Mouse (Mus musculus): Measurements from ENCODE around the gene Exoc1. TPM values are rescaled to one million over a fixed set of nuclear protein-coding genes. Genes with fewer than 3 reads are reported as not detected.

The Exoc1 gene
- 61.7 and 65.3 TPM in 2 replicates for polyA plus RNA-seq (2015; fragmentation: Nextera tagmentation; extraction: Ambion mirVana)

DNA sequence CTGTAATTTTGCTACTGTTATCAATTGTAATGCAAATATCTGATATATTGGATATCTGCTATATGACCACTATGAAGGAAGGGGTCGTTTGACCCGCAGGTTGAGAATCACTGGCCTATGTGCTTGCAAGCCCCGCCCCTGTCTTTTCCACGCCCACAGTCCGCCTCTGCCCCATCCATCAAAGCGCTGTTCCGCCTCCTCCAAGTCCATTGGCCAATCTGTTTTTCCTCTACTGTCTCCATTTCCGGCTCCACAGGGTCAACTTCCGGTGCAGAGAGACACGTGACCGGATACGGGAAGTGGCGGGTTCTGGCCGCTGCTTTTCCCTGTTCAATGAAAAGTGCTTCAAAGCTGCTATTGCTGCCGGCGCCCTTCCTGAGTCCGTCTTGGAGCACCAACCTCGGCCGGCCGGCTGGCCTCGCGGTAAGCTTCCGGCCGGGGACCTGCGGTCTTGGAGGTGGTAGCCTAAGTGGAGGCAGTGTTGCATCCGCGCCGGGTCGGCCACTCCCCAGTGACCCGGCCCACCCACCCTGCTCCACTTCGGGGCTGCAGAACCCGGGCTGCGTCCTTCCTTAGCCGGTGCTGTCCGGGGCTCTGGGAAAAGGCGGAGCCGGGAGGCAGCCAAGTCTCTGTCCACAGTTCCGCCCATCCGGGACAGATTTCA, at the start of gene Exoc1:
TSS of gene Exoc1 (plus strand) at position 272 of the 664 bp plus-strand sequence.
- peak; percentile 100 for ATAC-seq

DNA sequence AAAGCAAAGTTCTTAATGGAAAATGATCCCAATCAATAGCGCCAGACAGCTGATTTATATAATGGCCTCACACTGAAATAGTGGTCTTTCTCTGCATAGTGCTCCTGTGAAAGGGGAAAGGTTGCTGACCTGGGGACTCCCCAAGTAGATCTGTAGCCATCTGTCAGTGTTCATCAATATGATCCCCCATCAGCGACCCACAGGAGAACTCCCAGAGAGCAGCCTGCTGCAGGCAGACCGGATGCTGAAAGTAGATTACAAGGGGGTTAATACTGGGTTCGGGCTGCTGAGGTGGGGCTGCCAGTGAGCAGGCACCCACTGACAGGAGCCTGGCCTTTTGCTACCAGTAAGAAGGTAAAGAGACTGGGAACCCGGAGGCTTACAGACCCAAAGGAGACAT, 45.3 kb upstream of the Exoc1 start, which contains the start of gene Gm7271:
TSS of gene Gm7271 (plus strand) at position 230 of the 400 bp plus-strand sequence.
- no peak within 1 kb of the TSS for H3K9ac ChIP-seq (replicated peaks)
- WGBS, result 46% methylated on average over 5 of the region's 5 CpGs

More for the DNA sequence above, at the start of gene Exoc1:
- H3K9ac ChIP-seq (replicated peaks), result peak within 1 kb of the TSS; percentile 82
- no peaks in the 10 kb centered on the region for H3K9me3 ChIP-seq
- H3K36me3 ChIP-seq, result peaks cover 11% of the 10 kb centered on the region
- no peaks in the 10 kb centered on the region for H3K27me3 ChIP-seq
- H3K4me1 ChIP-seq (replicated peaks), result peaks cover 17% of the 10 kb centered on the region
- H3K27ac ChIP-seq, result peak within 1 kb of the TSS; percentile 76
- H3K4me2 ChIP-seq (replicated peaks), result peak within 1 kb of the TSS; percentile 94
- peak within 1 kb of the TSS; percentile 96 for H3K4me3 ChIP-seq (replicated peaks)
- under 1% methylated on average over 39 of the region's 39 CpGs for WGBS

DNA sequence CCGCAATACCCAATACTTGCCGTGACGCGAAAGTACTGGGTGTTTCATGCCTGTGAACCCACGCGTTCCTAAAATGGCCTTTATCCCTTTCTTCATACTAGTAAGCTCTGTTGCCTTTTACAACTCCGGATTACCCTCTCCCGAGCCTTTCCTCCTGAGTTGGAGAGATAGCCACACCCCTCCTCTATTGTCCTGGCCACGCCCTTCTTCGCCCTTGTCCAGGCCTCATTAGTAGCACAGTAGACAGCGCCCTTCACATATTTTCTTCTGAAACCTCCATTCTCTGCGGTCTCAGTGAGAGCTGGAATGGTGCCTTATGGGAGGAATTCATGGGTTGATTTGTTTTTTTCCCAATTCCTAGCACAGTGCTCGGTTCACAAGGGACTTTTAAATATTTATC, 34.0 kb upstream of the Exoc1 start:
- no peak for ATAC-seq
- H3K27ac ChIP-seq, result no peak overlapping the region
- H3K4me2 ChIP-seq (replicated peaks), result no peak overlapping the region
- no peaks in the 10 kb centered on the region for H3K9me3 ChIP-seq
- no peaks in the 10 kb centered on the region for H3K36me3 ChIP-seq
- 79% methylated on average over 13 of the region's 13 CpGs for WGBS
- H3K9ac ChIP-seq (replicated peaks), result no peak overlapping the region
- no peaks in the 10 kb centered on the region for H3K4me1 ChIP-seq (replicated peaks)
- no peak overlapping the region for H3K4me3 ChIP-seq (replicated peaks)
- no peaks in the 10 kb centered on the region for H3K27me3 ChIP-seq

More for the DNA sequence above, 45.3 kb upstream of the Exoc1 start, which contains the start of gene Gm7271:
- no peak within 1 kb of the TSS for H3K4me2 ChIP-seq (replicated peaks)
- H3K4me1 ChIP-seq (replicated peaks), result no peaks in the 10 kb centered on the region; the same call in 1 of the 2 replicates
- no peaks in the 10 kb centered on the region for H3K27me3 ChIP-seq
- no peaks in the 10 kb centered on the region for H3K36me3 ChIP-seq
- no peak for ATAC-seq
- no peaks in the 10 kb centered on the region for H3K9me3 ChIP-seq
- H3K27ac ChIP-seq, result no peak within 1 kb of the TSS
- no peak within 1 kb of the TSS for H3K4me3 ChIP-seq (replicated peaks)

- H3K9ac ChIP-seq (replicated peaks), result no peak overlapping the region
- H3K9me3 ChIP-seq, result no peaks in the 10 kb centered on the region
- H3K27me3 ChIP-seq, result no peaks in the 10 kb centered on the region
- no peaks in the 10 kb centered on the region for H3K36me3 ChIP-seq
- WGBS, result 90% methylated on average over 1 of the region's 1 CpGs
- ATAC-seq, result no peak
- H3K4me2 ChIP-seq (replicated peaks), result no peak overlapping the region
- H3K27ac ChIP-seq, result no peak overlapping the region
- no peaks in the 10 kb centered on the region for H3K4me1 ChIP-seq (replicated peaks)
- H3K4me3 ChIP-seq (replicated peaks), result no peak overlapping the region
Observed at GRCm38 (mm10) chr5:76522446-76522845, 6.7 kb upstream of the Exoc1 start.

GRCm38 (mm10) chr5:76524623-76525022, 4.5 kb upstream of the Exoc1 start:
- no peaks in the 10 kb centered on the region for H3K4me1 ChIP-seq (replicated peaks)
- no peak overlapping the region for H3K27ac ChIP-seq
- no peaks in the 10 kb centered on the region for H3K27me3 ChIP-seq
- H3K36me3 ChIP-seq, result no peaks in the 10 kb centered on the region
- H3K9ac ChIP-seq (replicated peaks), result no peak overlapping the region
- no peak overlapping the region for H3K4me3 ChIP-seq (replicated peaks)
- ATAC-seq, result no peak
- no peaks in the 10 kb centered on the region for H3K9me3 ChIP-seq
- WGBS, result 82% methylated on average over 5 of the region's 5 CpGs
- H3K4me2 ChIP-seq (replicated peaks), result no peak overlapping the region

DNA sequence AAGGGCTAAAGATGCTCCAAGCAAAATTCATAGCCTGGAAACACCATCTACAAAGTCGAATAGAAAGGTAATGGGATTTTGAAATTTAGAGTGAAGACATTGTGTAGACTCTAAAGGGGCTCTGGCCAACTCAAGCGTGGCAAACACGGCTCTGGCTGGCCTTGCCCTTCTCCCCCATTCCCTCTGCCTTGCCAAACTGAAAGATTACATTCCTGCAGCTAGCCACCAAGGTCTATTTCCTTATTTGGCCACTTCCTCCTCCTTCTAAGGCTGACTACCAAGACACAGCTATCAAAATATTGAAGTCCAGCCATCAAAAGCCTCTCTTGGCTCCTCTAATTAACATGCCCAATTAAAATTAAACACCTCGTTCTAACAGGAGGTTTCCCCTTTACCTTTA, 4.0 kb upstream of the Exoc1 start:
- no peak for ATAC-seq
- Histone ChIP-seq H3K36me3 (no peaks in the 10 kb centered on the region), H3K9ac (replicated peaks) (no peak overlapping the region), H3K4me3 (replicated peaks) (no peak overlapping the region), H3K27ac (no peak overlapping the region), H3K4me1 (replicated peaks) (peaks cover 4% of the 10 kb centered on the region), H3K4me2 (replicated peaks) (no peak overlapping the region), H3K27me3 (no peaks in the 10 kb centered on the region), H3K9me3 (no peaks in the 10 kb centered on the region)
- WGBS, result 53% methylated on average over 4 of the region's 4 CpGs

- Histone ChIP-seq H3K4me1 (replicated peaks) (peaks cover 12% of the 10 kb centered on the region), H3K4me2 (replicated peaks) (no peak overlapping the region), H3K27ac (no peak overlapping the region), H3K4me3 (replicated peaks) (no peak overlapping the region), H3K9me3 (no peaks in the 10 kb centered on the region), H3K36me3 (no peaks in the 10 kb centered on the region), H3K27me3 (no peaks in the 10 kb centered on the region), H3K9ac (replicated peaks) (no peak overlapping the region)
- ATAC-seq, result no peak
- 61% methylated on average over 2 of the region's 2 CpGs for WGBS
Observed at GRCm38 (mm10) chr5:76525829-76526228, 3.3 kb upstream of the Exoc1 start.

- H3K9me3 ChIP-seq, result no peaks in the 10 kb centered on the region
- WGBS, result 9% methylated on average over 9 of the region's 9 CpGs
- H3K4me2 ChIP-seq (replicated peaks), result peak overlapping the region; percentile 94
- peaks cover 17% of the 10 kb centered on the region for H3K4me1 ChIP-seq (replicated peaks)
- peaks cover 11% of the 10 kb centered on the region for H3K36me3 ChIP-seq
- H3K27ac ChIP-seq, result peak overlapping the region; percentile 76
- H3K27me3 ChIP-seq, result no peaks in the 10 kb centered on the region
- ATAC-seq, result 0 out of 2 replicates have a peak, but pooled peaks have one; percentile 25
- H3K4me3 ChIP-seq (replicated peaks), result peak overlapping the region; percentile 96
- H3K9ac ChIP-seq (replicated peaks), result peak overlapping the region; percentile 82
Observed at GRCm38 (mm10) chr5:76529704-76530066, 574 bp downstream of the Exoc1 start.

- ATAC-seq, result no peak
- Histone ChIP-seq H3K4me2 (replicated peaks) (no peak overlapping the region), H3K4me1 (replicated peaks) (peaks cover 17% of the 10 kb centered on the region), H3K36me3 (peaks cover 40% of the 10 kb centered on the region), H3K27me3 (no peaks in the 10 kb centered on the region), H3K9ac (replicated peaks) (no peak overlapping the region), H3K9me3 (no peaks in the 10 kb centered on the region), H3K4me3 (replicated peaks) (no peak overlapping the region), H3K27ac (no peak overlapping the region)
- WGBS, result 88% methylated on average over 6 of the region's 6 CpGs
Observed at GRCm38 (mm10) chr5:76533186-76533585, 4.1 kb downstream of the Exoc1 start.

DNA sequence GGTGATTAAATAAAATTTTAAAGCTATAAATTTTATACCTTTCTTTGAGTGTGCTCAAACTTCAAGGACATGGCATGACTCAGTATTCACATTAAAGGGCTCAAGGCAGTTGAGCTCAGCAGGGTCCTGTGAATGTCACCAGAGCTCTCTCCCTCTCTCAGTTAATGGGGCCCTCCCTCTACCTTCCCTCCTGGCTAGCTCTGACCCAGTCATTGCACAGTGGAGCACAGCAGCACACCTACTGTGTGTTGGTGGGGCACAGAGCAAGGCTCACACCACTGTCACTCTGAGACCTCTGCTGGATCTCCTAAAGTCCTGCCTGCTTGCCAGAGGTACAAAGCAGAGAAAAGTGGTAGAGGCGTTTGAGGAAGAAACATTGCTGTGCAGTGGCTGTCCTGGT, 7.1 kb downstream of the Exoc1 start:
- H3K4me2 ChIP-seq (replicated peaks), result no peak overlapping the region
- peaks cover 51% of the 10 kb centered on the region for H3K36me3 ChIP-seq
- no peaks in the 10 kb centered on the region for H3K27me3 ChIP-seq
- no peak overlapping the region for H3K27ac ChIP-seq
- H3K4me3 ChIP-seq (replicated peaks), result no peak overlapping the region
- no peak overlapping the region for H3K9ac ChIP-seq (replicated peaks)
- H3K9me3 ChIP-seq, result no peaks in the 10 kb centered on the region
- WGBS, result 92% methylated on average over 1 of the region's 1 CpGs
- no peak for ATAC-seq
- H3K4me1 ChIP-seq (replicated peaks), result peaks cover under 1% of the 10 kb centered on the region

DNA sequence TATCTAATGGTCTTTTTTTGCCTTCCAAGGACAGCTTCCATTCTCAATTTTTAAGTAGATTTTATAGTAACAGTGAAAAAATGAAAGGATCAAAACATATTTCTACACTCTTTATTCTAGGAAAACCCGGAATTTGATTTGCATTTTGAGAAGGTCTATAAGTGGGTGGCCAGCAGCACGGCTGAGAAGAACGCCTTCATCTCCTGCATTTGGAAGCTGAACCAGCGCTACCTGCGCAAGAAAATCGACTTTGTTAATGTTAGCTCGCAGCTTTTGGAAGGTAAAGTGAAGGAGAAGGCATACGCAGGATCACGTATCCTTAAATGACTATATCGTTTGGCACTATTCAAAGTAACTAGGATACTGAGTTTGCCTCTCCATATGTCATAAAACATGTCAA, 8.5 kb downstream of the Exoc1 start:
- ATAC-seq, result no peak
- peaks cover 61% of the 10 kb centered on the region for H3K36me3 ChIP-seq

GRCm38 (mm10) chr5:76540181-76540580, 11.1 kb downstream of the Exoc1 start:
- WGBS, result 63% methylated on average over 8 of the region's 8 CpGs
- Histone ChIP-seq H3K9ac (replicated peaks) (no peak overlapping the region), H3K36me3 (peaks cover 73% of the 10 kb centered on the region), H3K27me3 (no peaks in the 10 kb centered on the region), H3K4me1 (replicated peaks) (no peaks in the 10 kb centered on the region), H3K9me3 (no peaks in the 10 kb centered on the region), H3K27ac (no peak overlapping the region), H3K4me3 (replicated peaks) (no peak overlapping the region), H3K4me2 (replicated peaks) (no peak overlapping the region)
- no peak for ATAC-seq

More for the DNA sequence above, 8.5 kb downstream of the Exoc1 start:
- no peak overlapping the region for H3K4me2 ChIP-seq (replicated peaks)
- H3K27ac ChIP-seq, result no peak overlapping the region
- no peaks in the 10 kb centered on the region for H3K9me3 ChIP-seq
- H3K27me3 ChIP-seq, result no peaks in the 10 kb centered on the region
- H3K9ac ChIP-seq (replicated peaks), result no peak overlapping the region
- no peaks in the 10 kb centered on the region for H3K4me1 ChIP-seq (replicated peaks)
- no peak overlapping the region for H3K4me3 ChIP-seq (replicated peaks)
- WGBS, result 96% methylated on average over 10 of the region's 10 CpGs

DNA sequence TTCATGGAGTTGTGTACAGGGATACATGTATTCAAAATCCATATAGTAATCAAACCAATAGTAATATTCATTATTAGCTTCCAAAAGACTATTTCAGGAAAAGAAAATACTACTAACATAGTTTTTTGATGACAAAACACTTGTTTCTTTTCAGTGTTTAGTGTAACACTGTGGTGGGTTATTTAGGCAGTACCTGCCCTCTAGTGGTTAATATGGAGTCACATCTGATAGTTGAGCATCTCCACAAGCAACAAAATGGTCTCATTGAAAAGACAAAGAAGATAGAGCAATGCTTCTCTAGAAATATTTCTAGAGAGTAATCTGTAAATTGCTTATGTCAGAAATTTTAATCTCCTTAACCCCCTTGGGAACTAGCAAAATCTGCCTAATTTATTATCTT, 11.7 kb downstream of the Exoc1 start:
- H3K36me3 ChIP-seq, result peaks cover 72% of the 10 kb centered on the region
- H3K4me1 ChIP-seq (replicated peaks), result no peaks in the 10 kb centered on the region
- no peaks in the 10 kb centered on the region for H3K9me3 ChIP-seq
- no peak overlapping the region for H3K4me2 ChIP-seq (replicated peaks)
- H3K4me3 ChIP-seq (replicated peaks), result no peak overlapping the region
- no peaks in the 10 kb centered on the region for H3K27me3 ChIP-seq
- no peak overlapping the region for H3K27ac ChIP-seq
- no peak for ATAC-seq
- no peak overlapping the region for H3K9ac ChIP-seq (replicated peaks)

Measured in midbrain, embryonic 13.5 days (tissue).